Mouse (Mus musculus) urinary bladder, postnatal 14 days (tissue): ENCODE data around the gene Vmn2r55.
"Not testable (repeated sequence)": the region's sequence is repeated elsewhere in the genome, so short reads cannot be mapped to it uniquely, and the experiment has no call there.

Experiments used
- DNase-seq: peaks from one replicate; pipeline ENCODE4 v3.0.0; 2021; ENCODE audit warnings: low spot score

Gene Vmn2r55

GRCm38 (mm10) chr7:12684903-12685302, at the start of gene Vmn2r55:
Vmn2r55 (minus strand) TSS chr7:12685003.
- not testable (repeated sequence) for DNase-seq

GRCm38 (mm10) chr7:12640219-12640618, 44.6 kb downstream of the Vmn2r55 start, which contains the start of gene Vmn2r54:
Vmn2r54 (minus strand) TSS chr7:12640319.
- DNase-seq: not testable (repeated sequence)

GRCm38 (mm10) chr7:12608688-12609087, 76.1 kb downstream of the Vmn2r55 start, which contains the start of gene Vmn2r53:
Vmn2r53 (minus strand) TSS chr7:12608788.
- no peak for DNase-seq
